Mouse (Mus musculus): ENCODE measurements around the gene Dpp4. TPM values are rescaled to one million over a fixed set of nuclear protein-coding genes. Genes with fewer than 3 reads are reported as not detected.

The Dpp4 gene
- total RNA-seq, 2 experiments from 2014 or later: 9.8 to 13.8 TPM

DNA sequence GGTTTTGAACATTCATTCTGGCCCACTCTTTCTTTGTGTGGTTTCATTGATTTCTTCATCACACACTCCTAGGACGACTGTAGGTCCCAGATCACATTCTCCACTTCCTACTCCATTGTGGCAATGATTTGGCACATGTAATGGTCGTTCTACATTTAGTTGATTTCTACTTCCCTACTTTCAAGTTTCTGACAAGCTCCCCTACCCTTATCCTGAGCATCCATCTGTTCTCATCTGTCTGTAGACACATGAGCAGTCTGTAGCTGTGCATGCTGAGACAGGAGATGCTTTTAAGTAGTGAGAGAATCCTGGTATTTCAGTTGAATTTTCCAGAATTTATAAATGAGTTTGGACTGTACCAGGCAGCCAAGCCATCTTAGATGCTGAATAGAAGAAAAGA, 95.1 kb downstream of the Dpp4 start:
- ATAC-seq (replicated peaks; ENCODE audit: poor library complexity): peak; percentile 26; the same call in 1 of the 2 replicates

DNA sequence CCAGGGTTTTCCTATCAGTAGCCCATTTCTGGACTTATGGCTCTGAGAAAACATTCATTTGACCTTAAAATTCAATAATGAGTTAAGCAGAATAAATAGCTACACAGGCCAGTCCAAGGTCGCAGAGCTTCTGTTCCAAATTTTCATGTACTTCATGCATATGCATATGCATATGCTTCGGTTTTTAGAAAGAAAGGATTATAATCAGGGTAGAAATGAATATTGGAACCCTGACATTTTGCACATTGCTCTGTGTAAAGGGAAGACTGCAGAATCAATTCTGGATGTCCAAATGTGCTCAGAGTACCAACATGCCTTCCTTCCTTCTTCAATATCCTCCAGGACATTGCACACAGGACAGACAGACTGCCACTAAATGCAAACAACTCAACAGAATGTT, 104.6 kb downstream of the Dpp4 start:
- ATAC-seq (replicated peaks; ENCODE audit: poor library complexity): no peak

DNA sequence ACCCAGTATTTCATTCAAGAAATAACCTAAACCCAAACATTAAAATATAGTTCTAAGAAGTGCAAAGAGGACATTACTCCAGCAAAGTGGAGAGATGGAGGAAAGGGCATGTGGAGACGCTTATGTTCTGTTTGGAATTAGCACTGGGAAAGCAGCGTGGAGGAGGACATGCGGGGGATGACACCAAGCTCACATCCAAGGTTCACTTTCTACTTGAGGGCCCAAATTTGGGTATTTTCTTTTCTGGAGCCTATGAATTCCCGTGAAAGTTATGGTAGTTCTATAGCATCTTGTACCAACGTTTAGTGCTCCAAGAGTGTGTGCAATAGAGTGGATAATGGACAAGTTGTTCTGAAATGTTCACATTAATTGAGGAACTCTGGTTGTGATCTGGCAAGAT, 105.1 kb downstream of the Dpp4 start:
- no peak for ATAC-seq (replicated peaks; ENCODE audit: poor library complexity)

DNA sequence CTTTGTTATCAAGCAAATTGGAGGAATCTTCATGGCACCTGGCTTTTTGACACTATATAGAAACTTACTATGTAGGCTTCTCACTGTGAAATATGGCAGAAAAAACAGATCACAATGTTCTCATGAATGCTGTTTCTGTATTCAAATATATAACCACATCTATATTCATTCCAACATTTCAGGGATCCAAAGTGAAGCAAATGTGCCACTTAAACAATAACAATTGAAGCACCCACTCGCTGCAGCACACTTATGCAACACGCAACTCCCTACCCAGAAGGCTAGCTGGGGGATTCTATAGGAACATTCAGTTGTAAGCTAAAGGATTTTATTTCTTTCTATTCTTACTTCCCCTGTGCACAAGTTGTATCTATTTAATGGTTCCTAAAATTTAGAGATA, 110.3 kb downstream of the Dpp4 start:
- no peak for ATAC-seq (replicated peaks; ENCODE audit: poor library complexity)

DNA sequence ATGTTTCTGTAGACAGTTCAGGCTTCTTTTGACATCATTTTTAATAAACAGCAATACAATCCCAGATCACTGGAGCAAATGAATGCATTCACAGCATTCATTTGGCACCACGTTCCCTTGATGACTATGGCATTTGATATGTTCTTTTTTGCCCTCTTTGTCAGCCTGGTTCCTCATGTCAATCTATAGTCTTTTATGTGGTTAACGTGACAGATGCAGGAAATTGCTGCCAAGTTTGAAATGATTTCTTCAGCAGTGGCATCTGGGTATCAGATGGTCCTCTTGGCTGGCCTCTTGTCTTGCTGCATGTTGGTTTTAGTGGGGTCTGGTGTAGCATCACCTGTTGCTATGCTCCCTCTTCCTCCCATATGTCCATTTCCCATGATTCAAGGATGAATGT, 118.2 kb downstream of the Dpp4 start:
- ATAC-seq (replicated peaks; ENCODE audit: poor library complexity): peak; percentile 76

DNA sequence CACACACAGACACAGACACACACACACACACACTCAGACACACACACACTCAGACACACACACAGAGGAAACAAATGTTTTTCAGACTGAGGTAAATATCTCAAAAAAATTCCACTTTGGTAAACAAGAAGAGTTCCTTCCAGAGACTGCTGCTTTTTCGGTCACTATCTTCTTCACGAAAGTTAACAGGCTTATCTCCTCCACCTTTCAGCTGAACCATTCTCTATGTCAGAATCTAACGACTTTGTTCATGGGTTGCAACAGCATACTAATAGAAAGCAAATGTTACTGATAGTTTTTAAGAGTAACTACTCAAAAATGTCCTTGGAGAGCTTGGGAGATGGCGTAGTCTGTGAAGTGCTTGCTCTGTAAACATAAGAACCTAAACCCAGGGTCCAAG, 124.5 kb downstream of the Dpp4 start:
- no peak for ATAC-seq (replicated peaks; ENCODE audit: poor library complexity)

DNA sequence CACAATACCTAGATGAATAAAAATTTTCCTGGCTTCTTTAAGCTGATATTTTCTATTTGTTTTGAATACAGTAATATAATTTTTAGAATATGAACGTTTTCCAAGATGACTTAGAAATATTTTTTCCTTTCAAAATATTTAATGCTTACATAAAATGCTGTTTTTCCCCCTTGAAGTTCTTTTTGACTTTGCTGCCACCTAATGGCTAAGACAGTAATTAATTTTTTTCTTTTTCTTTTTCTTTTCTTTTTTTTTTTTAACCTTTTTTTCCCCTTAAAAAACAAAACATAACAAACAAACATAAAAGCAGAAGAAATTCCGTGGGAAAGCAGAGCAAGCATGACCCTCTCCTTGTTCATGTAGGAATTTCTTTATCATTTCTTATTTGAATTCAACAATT, 126.2 kb downstream of the Dpp4 start:
- 0 out of 2 replicates have a peak, but pooled peaks have one; percentile 31 for ATAC-seq (replicated peaks; ENCODE audit: poor library complexity)

DNA sequence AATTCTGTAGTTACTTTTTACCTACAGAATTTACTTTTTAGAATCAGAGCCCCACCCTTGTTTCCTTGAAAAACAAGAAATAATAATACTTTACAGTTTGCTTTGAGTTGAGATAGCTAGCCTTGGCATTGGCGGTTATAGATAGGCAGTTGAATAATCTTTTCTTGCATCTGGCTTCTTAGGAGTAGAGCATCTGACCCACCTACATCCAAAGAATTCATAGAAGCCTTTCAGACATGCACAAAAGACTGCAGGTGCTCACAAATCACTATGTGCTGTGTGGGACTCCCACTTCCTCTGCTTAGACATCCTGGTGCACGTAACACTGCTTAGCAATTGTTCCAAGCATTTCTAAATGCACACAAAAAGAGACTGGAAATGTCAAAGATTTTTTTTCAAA, 127.0 kb downstream of the Dpp4 start:
- 0 out of 2 replicates have a peak, but pooled peaks have one; percentile 17 for ATAC-seq (replicated peaks; ENCODE audit: poor library complexity)

Other genes with a start within 250 kb of the Dpp4 start
- not detected in 2 replicates for gene Gcg, start 71.4 kb upstream of the Dpp4 start, total RNA-seq (2015)
- gene Gcg, start 71.4 kb upstream of the Dpp4 start, total RNA-seq (2017): not detected in 2 replicates
- 0.25 and 2.0 TPM in 2 replicates for gene Fap, start 161.8 kb upstream of the Dpp4 start, total RNA-seq (2015)
- 0.21 and 0.30 TPM in 2 replicates for gene Fap, start 161.8 kb upstream of the Dpp4 start, total RNA-seq (2017)
- gene Ifih1, start 234.0 kb upstream of the Dpp4 start, total RNA-seq (2015): 13.0 and 16.8 TPM in 2 replicates
- gene Ifih1, start 234.0 kb upstream of the Dpp4 start, total RNA-seq (2017): 14.4 and 21.1 TPM in 2 replicates